Mouse (Mus musculus) adrenal gland, postnatal 4 days (tissue): Measurements from ENCODE around the gene Olfr1085. TPM values are rescaled to one million over a fixed set of nuclear protein-coding genes. Genes with fewer than 3 reads are reported as not detected.
"Not testable (repeated sequence)": the region's sequence is repeated elsewhere in the genome, so short reads cannot be mapped to it uniquely, and the experiment has no call there.

Experiments used
- DNase-seq, 2 experiments: peaks; one replicate each; pipeline ENCODE4 v3.0.0; 2021 to 2022; ENCODE audit warnings: low spot score in 2 of 2, mixed read lengths in 2 of 2
- long read RNA-seq, 2 experiments: library from polyadenylated mRNA; stranded (forward); transcript quantifications; one replicate each; pipeline ENCODE4 v2.0.0; 2021
- total RNA-seq, 2 experiments: library from RNA; stranded (reverse); gene quantifications; 2 replicates each; pipeline ENCODE4 v1.2.3; 2021

Gene Olfr1085
- not detected for total RNA-seq
- long read RNA-seq, experiment 1: 0 reads
- long read RNA-seq, experiment 2: 0 reads

- no peak for DNase-seq
These were observed at the start of gene Olfr1085 for GRCm38 (mm10) chr2:86661919-86662318. Gene Olfr1085, minus strand, starts transcription at chr2:86662019.

GRCm38 (mm10) chr2:86698295-86698694 lies 36.5 kb upstream of the Olfr1085 start, which contains the start of gene Olfr1087:
Gene Olfr1087, minus strand, starts transcription at chr2:86698395.
- DNase-seq: no peak

- DNase-seq: no peak
These were observed 18.2 kb upstream of the Olfr1085 start, which contains the start of gene Olfr1086 for GRCm38 (mm10) chr2:86679992-86680391. Gene Olfr1086, minus strand, starts transcription at chr2:86680092.

GRCm38 (mm10) chr2:86639625-86640024 lies 22.2 kb downstream of the Olfr1085 start, which contains the start of gene Olfr1084:
Gene Olfr1084, minus strand, starts transcription at chr2:86639725.
- not testable (repeated sequence) for DNase-seq

Other genes with a start within 250 kb of the Olfr1085 start
- not detected for gene Olfr1061, start 248.0 kb downstream of the Olfr1085 start, total RNA-seq
- not detected for gene Olfr1062, start 235.3 kb downstream of the Olfr1085 start, total RNA-seq
- not detected for gene Olfr1065, start 211.4 kb downstream of the Olfr1085 start, total RNA-seq
- not detected for gene Olfr1066, start 205.8 kb downstream of the Olfr1085 start, total RNA-seq
- not detected for gene Olfr228, start 174.6 kb downstream of the Olfr1085 start, total RNA-seq
- gene Olfr1076, start 153.6 kb downstream of the Olfr1085 start, total RNA-seq: not detected
- not detected for gene Olfr1079, start 119.5 kb downstream of the Olfr1085 start, total RNA-seq
- not detected for gene Olfr1080, start 103.8 kb downstream of the Olfr1085 start, total RNA-seq
- gene Olfr1082, start 63.1 kb downstream of the Olfr1085 start, total RNA-seq: not detected
- gene Olfr1084, start 22.3 kb downstream of the Olfr1085 start, total RNA-seq: not detected
- not detected for gene Olfr1086, start 18.1 kb upstream of the Olfr1085 start, total RNA-seq
- not detected for gene Olfr1087, start 36.4 kb upstream of the Olfr1085 start, total RNA-seq
- gene Olfr1089, start 71.7 kb upstream of the Olfr1085 start, total RNA-seq: not detected
- gene Olfr1090, start 97.0 kb upstream of the Olfr1085 start, total RNA-seq: not detected
- not detected for gene Olfr1093, start 120.5 kb upstream of the Olfr1085 start, total RNA-seq
- gene Olfr141, start 148.0 kb upstream of the Olfr1085 start, total RNA-seq: not detected
- gene Olfr1094, start 162.6 kb upstream of the Olfr1085 start, total RNA-seq: not detected
- gene Olfr1095, start 189.7 kb upstream of the Olfr1085 start, total RNA-seq: not detected
- gene Gm13723, start 212.8 kb upstream of the Olfr1085 start, total RNA-seq: not detected
- gene Olfr1097, start 230.2 kb upstream of the Olfr1085 start, total RNA-seq: not detected